Mouse (Mus musculus): ENCODE measurements around the gene Btd.
"Not testable (repeated sequence)": the region's sequence is repeated elsewhere in the genome, so short reads cannot be mapped to it uniquely, and the experiment has no call there.

Gene Btd

GRCm38 (mm10) chr14:31640890-31641505, at the start of gene Btd, which contains the start of gene Hacl1:
TSS of gene Btd (plus strand) at chr14:31641028.
TSS of gene Hacl1 (minus strand) at chr14:31641286.
- peak; percentile 77 to 87 for DNase-seq

GRCm38 (mm10) chr14:31591243-31591642, 49.6 kb upstream of the Btd start, which contains the start of gene Colq:
TSS of gene Colq (minus strand) at chr14:31591343.
- DNase-seq: no peak

- DNase-seq: no peak
Measured at GRCm38 (mm10) chr14:31593036-31593435, 47.8 kb upstream of the Btd start.

GRCm38 (mm10) chr14:31594693-31595092, 46.1 kb upstream of the Btd start:
- no peak for DNase-seq

- no peak for DNase-seq
Measured at GRCm38 (mm10) chr14:31596408-31596807, 44.4 kb upstream of the Btd start.

GRCm38 (mm10) chr14:31597446-31597845, 43.4 kb upstream of the Btd start:
- DNase-seq: no peak

GRCm38 (mm10) chr14:31601908-31602615, 38.8 kb upstream of the Btd start:
- DNase-seq: no peak

- DNase-seq: not testable (repeated sequence)
Measured at GRCm38 (mm10) chr14:31602616-31602979, 38.2 kb upstream of the Btd start.

GRCm38 (mm10) chr14:31604916-31605315, 35.9 kb upstream of the Btd start:
- peak; percentile 22 to 29 for DNase-seq

- DNase-seq: peak; percentile 5 to 11
Measured at GRCm38 (mm10) chr14:31605514-31605913, 35.3 kb upstream of the Btd start.

- DNase-seq: no peak
Measured at GRCm38 (mm10) chr14:31611986-31612385, 28.8 kb upstream of the Btd start.

GRCm38 (mm10) chr14:31613671-31614070, 27.2 kb upstream of the Btd start:
- no peak for DNase-seq

GRCm38 (mm10) chr14:31617204-31617603, 23.6 kb upstream of the Btd start:
- no peak for DNase-seq

GRCm38 (mm10) chr14:31617997-31618396, 22.8 kb upstream of the Btd start:
- no peak for DNase-seq

- DNase-seq: no peak
Measured at GRCm38 (mm10) chr14:31620591-31621223, 20.1 kb upstream of the Btd start.

GRCm38 (mm10) chr14:31622748-31623147, 18.1 kb upstream of the Btd start:
- DNase-seq: no peak

- no peak for DNase-seq
Measured at GRCm38 (mm10) chr14:31630677-31631076, 10.2 kb upstream of the Btd start.

- DNase-seq: peak in 1 of 2 experiments; percentile 28
Measured at GRCm38 (mm10) chr14:31640346-31640889, 410 bp upstream of the Btd start, which contains the start of gene Gm49387. TSS of gene Gm49387 (minus strand) at chr14:31640878.

- no peak for DNase-seq
Measured at GRCm38 (mm10) chr14:31641506-31642155, 803 bp downstream of the Btd start.

GRCm38 (mm10) chr14:31644183-31644830, 3.5 kb downstream of the Btd start:
- DNase-seq: no peak

- DNase-seq: no peak
Measured at GRCm38 (mm10) chr14:31644931-31645547, 4.2 kb downstream of the Btd start.

GRCm38 (mm10) chr14:31645920-31646319, 5.1 kb downstream of the Btd start:
- DNase-seq: no peak
